Mouse (Mus musculus) embryonic facial prominence, embryonic 14.5 days (tissue): ENCODE results near the gene B230219D22Rik. TPM values are rescaled to one million over a fixed set of nuclear protein-coding genes. Genes with fewer than 3 reads are reported as not detected.

ENCODE experiments used
- ATAC-seq: fragments of 200-750 bp; cut with Nextera tagmentation; 2 replicates; pipeline ENCODE4 v1.8.0; 2017; ENCODE audit warnings: low read depth, moderate number of reproducible peaks, moderate TSS enrichment
- DNase-seq: peaks from one replicate; pipeline ENCODE4 v3.0.0-alpha.2; 2015; ENCODE audit warnings: low spot score
- H3K27ac ChIP-seq: fragments of 300-500 bp; sonication (generic); replicated peaks from 2 replicates; pipeline ENCODE4 v1.5.1; 2014; ENCODE audit warnings: low read depth, mild to moderate bottlenecking, low read length, moderate library complexity
- H3K27me3 ChIP-seq: fragments of 300-500 bp; sonication (generic); replicated peaks from 2 replicates; pipeline ENCODE4 v1.6.1; 2014; ENCODE audit warnings: low read length; ENCODE audit not compliant: control insufficient read depth, insufficient read depth
- H3K36me3 ChIP-seq: fragments of 300-500 bp; sonication (generic); 2 replicates; pipeline ENCODE4 v1.6.1; 2014; ENCODE audit warnings: low read length, mixed read lengths; ENCODE audit not compliant: control insufficient read depth, insufficient read depth
- H3K4me1 ChIP-seq: fragments of 300-500 bp; sonication (generic); 2 replicates; pipeline ENCODE4 v1.6.1; 2014; ENCODE audit warnings: antibody characterized with exemption, low read length; ENCODE audit not compliant: control insufficient read depth, insufficient read depth
- H3K4me2 ChIP-seq: fragments of 300-500 bp; sonication (generic); 2 replicates; pipeline ENCODE4 v1.6.1; 2014; ENCODE audit warnings: low read depth, mild to moderate bottlenecking, low read length, moderate library complexity, mixed read lengths
- H3K4me3 ChIP-seq: fragments of 300-500 bp; sonication (generic); 2 replicates; pipeline ENCODE4 v1.5.1; 2014; ENCODE audit warnings: low read depth, mild to moderate bottlenecking, low read length
- H3K9ac ChIP-seq: fragments of 300-500 bp; sonication (generic); 2 replicates; pipeline ENCODE4 v1.6.1; 2014; ENCODE audit warnings: low read depth, mild to moderate bottlenecking, low read length, moderate library complexity, mixed read lengths
- H3K9me3 ChIP-seq: fragments of 300-500 bp; sonication (generic); 2 replicates; pipeline ENCODE4 v1.6.1; 2016; ENCODE audit warnings: low read length; ENCODE audit not compliant: control insufficient read depth
- WGBS: fragments of 180-500 bp; shearing (Covaris S2); extraction: QIAGEN DNeasy Blood & Tissue Kit; methylation state at CpG from one replicate; pipeline ENCODE4 v1.1.7; 2014; 5-methylcytosine and 5-hydroxymethylcytosine counted together
- polyA plus RNA-seq: library from polyadenylated mRNA; unstranded; fragments of >200 nt; fragmentation: Nextera tagmentation; extraction: Ambion mirVana; gene quantifications from 2 replicates; pipeline ENCODE4 v1.2.1, GENCODE M21; 2014

Gene B230219D22Rik
- polyA plus RNA-seq = 57.5 and 60.8 TPM in 2 replicates

DNA sequence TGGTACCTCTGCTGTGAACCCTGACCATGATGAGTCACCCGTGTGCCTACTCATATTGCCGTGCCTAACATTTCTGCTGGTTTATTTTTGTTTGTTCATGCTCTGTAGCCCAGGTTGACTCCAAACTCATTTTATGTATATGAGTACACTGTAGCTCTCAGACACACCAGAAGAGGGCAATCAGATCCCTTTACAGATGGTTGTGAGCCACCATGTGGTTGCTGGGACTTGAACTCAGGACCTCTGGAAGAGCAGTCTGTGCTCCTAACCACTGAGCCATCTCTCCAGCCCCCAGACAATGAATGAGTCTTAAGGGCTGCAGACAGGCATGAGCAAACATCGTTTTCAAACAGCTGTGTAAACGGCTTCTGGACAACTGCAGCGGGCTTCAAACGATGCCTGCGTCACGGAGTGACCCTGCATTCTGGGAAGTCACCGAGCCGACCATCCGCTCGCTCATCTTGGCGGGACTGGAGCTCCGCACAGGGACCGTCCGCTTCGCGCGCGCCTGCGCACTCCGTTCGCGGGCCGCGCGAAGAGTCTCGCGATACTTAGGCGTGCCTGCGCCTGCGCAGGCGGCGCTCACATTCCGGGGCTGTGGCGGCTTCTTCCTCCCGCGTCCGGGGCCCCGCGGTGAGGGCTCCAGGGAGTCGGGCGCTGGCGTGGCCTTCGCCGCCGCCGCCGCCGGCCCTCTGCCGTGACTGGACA lies at the start of gene B230219D22Rik:
Gene B230219D22Rik, plus strand, starts transcription at position 590 of the 708 bp plus-strand sequence.
- H3K27ac ChIP-seq = peak within 1 kb of the TSS; percentile 98
- WGBS = 2% methylated on average over 30 of the region's 51 CpGs
- peak within 1 kb of the TSS; percentile 100 for H3K9ac ChIP-seq
- H3K27me3 ChIP-seq = no peaks in the 10 kb centered on the region
- peaks cover 15% of the 10 kb centered on the region for H3K4me1 ChIP-seq
- peak; percentile 98 for ATAC-seq
- peak; percentile 95 for DNase-seq
- no peaks in the 10 kb centered on the region for H3K36me3 ChIP-seq
- no peaks in the 10 kb centered on the region for H3K9me3 ChIP-seq
- H3K4me3 ChIP-seq = peak within 1 kb of the TSS; percentile 100
- H3K4me2 ChIP-seq = peak within 1 kb of the TSS; percentile 81

DNA sequence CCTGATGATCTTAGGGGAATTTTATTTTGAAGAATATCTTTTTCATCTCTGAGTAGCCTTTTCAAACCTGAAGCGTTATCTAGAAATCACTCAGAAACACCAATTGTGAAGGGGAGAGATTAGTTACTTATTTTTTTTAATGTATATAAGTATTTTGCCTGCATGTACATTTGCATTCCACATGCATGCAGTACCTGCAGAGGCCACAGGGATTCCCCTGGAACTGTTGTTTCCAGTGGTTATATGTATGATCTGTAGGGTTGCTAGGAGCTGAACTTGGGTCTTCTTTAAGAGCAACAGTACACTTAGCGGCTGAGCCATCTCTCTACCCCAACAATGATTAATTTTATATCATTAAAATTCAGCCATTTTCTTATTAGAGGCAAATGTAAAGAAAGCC lies 48.4 kb upstream of the B230219D22Rik start:
- WGBS = 91% methylated on average over 2 of the region's 2 CpGs
- Histone ChIP-seq H3K4me2 (no peak overlapping the region), H3K9me3 (no peaks in the 10 kb centered on the region), H3K27ac (no peak overlapping the region), H3K9ac (no peak overlapping the region), H3K27me3 (no peaks in the 10 kb centered on the region), H3K4me1 (no peaks in the 10 kb centered on the region), H3K36me3 (peaks cover 82% of the 10 kb centered on the region), H3K4me3 (no peak overlapping the region)
- no peak for ATAC-seq
- DNase-seq = peak; percentile 41

DNA sequence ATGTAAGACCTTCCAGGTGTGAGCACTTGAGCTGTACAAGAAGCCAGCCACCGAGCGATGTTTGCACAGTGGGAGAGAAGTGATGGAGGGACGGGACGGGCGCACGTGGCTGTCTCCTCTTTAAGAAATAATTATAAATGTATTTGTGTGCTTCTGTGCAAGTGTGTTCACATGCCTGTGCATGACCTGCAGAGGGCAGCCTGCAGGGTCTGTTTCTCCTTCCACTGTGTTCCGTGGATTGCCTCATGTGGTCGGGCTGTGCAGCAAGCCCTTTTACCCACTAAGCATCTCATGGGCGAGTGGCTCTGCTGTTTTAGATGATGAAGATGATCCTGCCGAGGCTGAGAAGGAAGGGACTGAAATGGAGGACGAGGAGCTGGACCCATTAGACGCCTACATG lies 42.8 kb upstream of the B230219D22Rik start:
- DNase-seq = no peak
- Histone ChIP-seq H3K9ac (no peak overlapping the region), H3K4me1 (no peaks in the 10 kb centered on the region), H3K36me3 (peaks cover 98% of the 10 kb centered on the region), H3K4me2 (no peak overlapping the region), H3K27me3 (no peaks in the 10 kb centered on the region), H3K27ac (no peak overlapping the region), H3K9me3 (no peaks in the 10 kb centered on the region), H3K4me3 (no peak overlapping the region)
- ATAC-seq = no peak
- WGBS = 86% methylated on average over 12 of the region's 12 CpGs

DNA sequence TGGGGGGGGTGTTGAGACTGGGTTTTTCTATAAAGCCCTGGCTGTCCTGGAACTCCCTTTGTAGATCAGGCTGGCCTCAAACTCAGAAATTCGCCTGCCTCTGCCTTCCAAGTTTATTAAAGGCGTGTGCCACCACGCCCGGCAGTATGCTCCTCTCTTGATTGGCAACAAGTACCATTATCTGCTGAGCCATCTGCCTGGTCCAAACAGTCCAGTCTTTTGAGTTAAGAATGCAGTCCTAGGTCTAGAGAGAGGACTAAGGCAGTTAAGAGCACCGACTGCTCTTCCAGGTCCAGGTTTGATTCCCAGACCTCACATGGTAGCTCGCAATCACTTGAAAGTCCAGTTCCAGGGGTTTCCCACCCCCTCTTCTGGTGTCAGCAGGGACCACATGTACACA lies 41.9 kb upstream of the B230219D22Rik start:
- no peak for ATAC-seq
- Histone ChIP-seq H3K27me3 (no peaks in the 10 kb centered on the region), H3K27ac (no peak overlapping the region), H3K4me1 (no peaks in the 10 kb centered on the region), H3K9ac (no peak overlapping the region), H3K4me2 (no peak overlapping the region), H3K4me3 (no peak overlapping the region), H3K36me3 (peaks cover 98% of the 10 kb centered on the region), H3K9me3 (no peaks in the 10 kb centered on the region)
- DNase-seq = no peak
- WGBS = 95% methylated on average over 6 of the region's 6 CpGs

DNA sequence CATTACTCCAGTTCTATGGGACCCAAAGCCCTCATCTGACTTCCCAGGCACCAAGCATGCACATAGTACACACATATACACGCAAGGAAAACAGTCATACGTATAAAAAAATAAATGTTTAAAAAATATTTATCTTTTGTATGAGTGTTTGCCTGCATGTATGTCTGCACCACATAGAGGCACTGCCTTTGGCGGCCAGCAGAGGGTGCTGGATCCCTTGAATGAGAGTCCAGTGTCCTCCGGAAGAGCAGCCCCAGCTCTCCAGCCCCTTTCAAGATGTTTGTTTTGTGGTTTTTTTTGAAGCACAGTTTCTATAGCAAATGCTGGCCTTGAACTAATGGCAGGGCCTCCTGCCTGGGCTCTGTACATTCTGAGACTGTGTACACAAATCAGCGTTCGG lies 24.4 kb upstream of the B230219D22Rik start:
- H3K4me2 ChIP-seq = no peak overlapping the region
- no peak overlapping the region for H3K27ac ChIP-seq
- 0 out of 2 replicates have a peak, but pooled peaks cover 8% of the 10 kb centered on the region for H3K9me3 ChIP-seq
- no peak overlapping the region for H3K4me3 ChIP-seq
- 75% methylated on average over 6 of the region's 6 CpGs for WGBS
- no peak for ATAC-seq
- H3K36me3 ChIP-seq = peaks cover 97% of the 10 kb centered on the region
- H3K27me3 ChIP-seq = no peaks in the 10 kb centered on the region
- peak; percentile 19 for DNase-seq
- no peak overlapping the region for H3K9ac ChIP-seq
- no peaks in the 10 kb centered on the region for H3K4me1 ChIP-seq

DNA sequence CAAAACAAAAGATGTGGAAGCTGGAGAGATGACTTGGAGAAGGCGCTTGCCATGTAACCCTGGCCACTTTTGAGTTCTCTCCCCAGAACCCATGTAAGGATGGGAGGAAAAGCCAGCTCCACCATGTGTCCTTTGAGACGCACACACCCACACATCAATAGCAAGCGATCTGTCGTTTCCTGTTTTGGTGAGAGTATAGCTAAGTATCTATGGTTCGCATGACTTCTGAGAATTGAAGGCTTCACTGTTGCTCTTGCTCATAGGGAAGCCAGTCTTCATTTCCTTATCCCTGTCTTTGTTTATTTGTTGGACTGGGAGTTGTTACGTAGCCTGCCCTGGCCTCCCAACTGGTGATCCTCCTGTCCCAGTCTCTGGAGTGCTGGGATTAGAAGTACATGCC lies 20.2 kb upstream of the B230219D22Rik start:
- no peak overlapping the region for H3K4me3 ChIP-seq

DNA sequence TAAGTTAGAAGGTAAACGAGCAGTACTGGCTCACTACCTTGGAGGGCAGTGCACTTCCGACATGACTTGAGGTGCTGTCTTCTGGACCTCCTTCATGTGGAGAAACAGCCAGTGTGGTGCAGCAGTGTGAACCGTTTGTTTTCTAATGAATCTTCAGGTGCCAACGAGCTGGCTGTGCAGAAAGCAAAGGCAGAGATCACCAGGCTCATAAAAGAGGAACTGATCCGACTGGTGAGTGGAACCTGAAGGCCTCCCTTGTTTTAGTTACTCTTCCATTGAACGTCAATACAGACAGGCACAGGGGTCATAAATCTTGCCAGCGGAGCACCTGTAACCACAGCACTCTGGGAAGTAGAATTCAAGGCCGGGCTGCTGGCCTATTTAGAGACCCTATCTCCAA lies 15.6 kb upstream of the B230219D22Rik start:
- no peaks in the 10 kb centered on the region for H3K4me1 ChIP-seq
- no peak for ATAC-seq
- peaks cover 86% of the 10 kb centered on the region for H3K36me3 ChIP-seq

More for the DNA sequence above, 20.2 kb upstream of the B230219D22Rik start:
- H3K36me3 ChIP-seq = peaks cover 93% of the 10 kb centered on the region
- H3K4me2 ChIP-seq = no peak overlapping the region
- 0 out of 2 replicates have a peak, but pooled peaks cover 8% of the 10 kb centered on the region for H3K9me3 ChIP-seq
- no peak for DNase-seq
- 91% methylated on average over 6 of the region's 6 CpGs for WGBS
- no peaks in the 10 kb centered on the region for H3K4me1 ChIP-seq
- H3K27ac ChIP-seq = no peak overlapping the region
- H3K27me3 ChIP-seq = no peaks in the 10 kb centered on the region
- no peak for ATAC-seq
- H3K9ac ChIP-seq = no peak overlapping the region

DNA sequence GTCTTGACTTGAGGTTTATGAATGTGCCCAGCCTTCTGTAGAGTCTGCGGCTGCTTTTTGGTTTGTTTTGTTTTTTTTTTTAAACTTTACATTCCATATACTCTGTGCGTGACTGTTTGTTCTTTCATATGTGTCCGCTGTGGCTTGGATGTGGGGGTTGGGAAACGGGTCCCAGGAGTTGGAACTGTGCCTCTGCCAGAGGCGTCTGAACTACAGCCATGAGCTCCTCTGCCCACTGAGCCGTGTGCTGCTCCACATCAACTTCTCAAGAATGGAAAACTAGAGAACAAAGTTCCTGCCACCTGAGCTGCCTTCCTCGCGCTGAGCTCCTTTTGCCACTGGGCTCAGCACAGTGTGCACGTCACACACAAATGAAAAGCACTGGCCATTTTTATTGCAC lies 10.7 kb upstream of the B230219D22Rik start:
- H3K36me3 ChIP-seq = peaks cover 42% of the 10 kb centered on the region
- H3K27ac ChIP-seq = no peak overlapping the region
- no peaks in the 10 kb centered on the region for H3K27me3 ChIP-seq
- WGBS = 75% methylated on average over 9 of the region's 9 CpGs
- no peaks in the 10 kb centered on the region for H3K9me3 ChIP-seq
- no peak overlapping the region for H3K4me3 ChIP-seq
- H3K4me1 ChIP-seq = no peaks in the 10 kb centered on the region
- H3K4me2 ChIP-seq = no peak overlapping the region
- no peak for ATAC-seq
- no peak for DNase-seq
- H3K9ac ChIP-seq = no peak overlapping the region

More for the DNA sequence above, 15.6 kb upstream of the B230219D22Rik start:
- Histone ChIP-seq H3K27me3 (no peaks in the 10 kb centered on the region), H3K4me3 (no peak overlapping the region), H3K27ac (no peak overlapping the region), H3K4me2 (no peak overlapping the region), H3K9ac (no peak overlapping the region), H3K9me3 (no peaks in the 10 kb centered on the region)
- WGBS = 91% methylated on average over 8 of the region's 8 CpGs
- DNase-seq = no peak

DNA sequence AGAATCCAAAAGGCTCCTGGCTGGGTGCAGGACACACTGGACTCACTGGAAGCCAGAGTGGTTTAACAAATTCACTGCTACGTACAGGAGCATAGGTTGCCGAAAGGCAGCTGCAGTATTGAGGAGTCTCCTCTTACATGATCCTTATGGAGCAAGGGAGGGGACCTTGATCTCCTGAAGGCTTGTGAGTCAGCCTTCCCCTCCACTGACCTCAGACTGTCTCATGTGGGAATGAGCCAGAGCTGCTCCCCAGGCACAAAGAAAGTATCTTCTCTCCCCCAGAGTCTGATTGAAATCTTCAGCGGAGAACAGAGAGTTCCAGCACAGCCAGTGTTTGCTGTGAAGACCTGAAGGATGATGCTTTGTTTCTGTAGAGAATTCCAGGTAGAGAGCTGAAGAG lies 9.3 kb upstream of the B230219D22Rik start:
- ATAC-seq = no peak
- DNase-seq = no peak
- H3K36me3 ChIP-seq = peaks cover 29% of the 10 kb centered on the region; the same call in 1 of the 2 replicates
- 91% methylated on average over 3 of the region's 3 CpGs for WGBS
- no peak overlapping the region for H3K27ac ChIP-seq
- H3K27me3 ChIP-seq = no peaks in the 10 kb centered on the region
- no peaks in the 10 kb centered on the region for H3K9me3 ChIP-seq
- H3K9ac ChIP-seq = no peak overlapping the region
- no peak overlapping the region for H3K4me3 ChIP-seq
- H3K4me2 ChIP-seq = no peak overlapping the region
- H3K4me1 ChIP-seq = no peaks in the 10 kb centered on the region
